Mouse (Mus musculus) induced T-regulatory cell, adult 2 months (primary cell): ENCODE measurements around the gene Myh7.
"Not testable (repeated sequence)": the region's sequence is repeated elsewhere in the genome, so short reads cannot be mapped to it uniquely, and the experiment has no call there.

ENCODE experiments used
- DNase-seq: peaks from one replicate; pipeline ENCODE4 v3.0.0-alpha.2; 2012; ENCODE audit warnings: low read depth

The Myh7 gene

GRCm38 (mm10) chr14:54968344-54968743, 26.1 kb downstream of the Myh7 start:
- no peak for DNase-seq

GRCm38 (mm10) chr14:54967874-54968273, 26.6 kb downstream of the Myh7 start:
- DNase-seq = no peak

- no peak for DNase-seq
These were observed 28.0 kb downstream of the Myh7 start, which contains the start of gene Myh6 for GRCm38 (mm10) chr14:54966320-54966977. TSS of gene Myh6 (minus strand) at chr14:54966927.

GRCm38 (mm10) chr14:54965631-54966030, 28.8 kb downstream of the Myh7 start:
- no peak for DNase-seq

- no peak for DNase-seq
These were observed 29.4 kb downstream of the Myh7 start for GRCm38 (mm10) chr14:54965044-54965443.

GRCm38 (mm10) chr14:54963727-54964126, 30.7 kb downstream of the Myh7 start:
- DNase-seq = no peak

- DNase-seq = no peak
These were observed 31.7 kb downstream of the Myh7 start for GRCm38 (mm10) chr14:54962714-54963113.

- no peak for DNase-seq
These were observed 32.9 kb downstream of the Myh7 start for GRCm38 (mm10) chr14:54961487-54961886.

- DNase-seq = peak; percentile 7
These were observed 33.7 kb downstream of the Myh7 start for GRCm38 (mm10) chr14:54960769-54961168.

- DNase-seq = not testable (repeated sequence)
These were observed 34.4 kb downstream of the Myh7 start for GRCm38 (mm10) chr14:54959853-54960613.

GRCm38 (mm10) chr14:54959197-54959596, 35.2 kb downstream of the Myh7 start:
- DNase-seq = no peak

GRCm38 (mm10) chr14:54958503-54958902, 35.9 kb downstream of the Myh7 start:
- DNase-seq = no peak

- no peak for DNase-seq
These were observed 37.9 kb downstream of the Myh7 start for GRCm38 (mm10) chr14:54956533-54956932.

- no peak for DNase-seq
These were observed 38.9 kb downstream of the Myh7 start for GRCm38 (mm10) chr14:54955481-54955880.

- DNase-seq = no peak
These were observed 40.0 kb downstream of the Myh7 start for GRCm38 (mm10) chr14:54954474-54954873.

- DNase-seq = no peak
These were observed 40.7 kb downstream of the Myh7 start for GRCm38 (mm10) chr14:54953664-54954206.

- no peak for DNase-seq
These were observed 42.8 kb downstream of the Myh7 start for GRCm38 (mm10) chr14:54951587-54951986.

- DNase-seq = no peak
These were observed 43.9 kb downstream of the Myh7 start for GRCm38 (mm10) chr14:54950493-54950892.

- no peak for DNase-seq
These were observed 45.6 kb downstream of the Myh7 start for GRCm38 (mm10) chr14:54948781-54949180.

- not testable (repeated sequence) for DNase-seq
These were observed 47.4 kb downstream of the Myh7 start for GRCm38 (mm10) chr14:54947008-54947407.

- DNase-seq = no peak
These were observed 48.3 kb downstream of the Myh7 start for GRCm38 (mm10) chr14:54945975-54946704.

GRCm38 (mm10) chr14:54944939-54945338, 49.5 kb downstream of the Myh7 start:
- no peak for DNase-seq
